Mouse (Mus musculus) gastrocnemius, postnatal 4 days (tissue): ENCODE results near the gene Olfr183. TPM values are rescaled to one million over a fixed set of nuclear protein-coding genes. Genes with fewer than 3 reads are reported as not detected.
"Not testable (repeated sequence)": the region's sequence is repeated elsewhere in the genome, so short reads cannot be mapped to it uniquely, and the experiment has no call there.

Source experiments
- DNase-seq, 2 experiments: peaks; one replicate each; pipeline ENCODE4 v3.0.0; 2021 to 2022; ENCODE audit warnings: low spot score in 2 of 2, mixed read lengths in 2 of 2
- long read RNA-seq, 2 experiments: library from polyadenylated mRNA; stranded (forward); transcript quantifications; one replicate each; pipeline ENCODE4 v2.0.0; 2021
- total RNA-seq, 2 experiments: library from RNA; stranded (reverse); gene quantifications; 2 replicates each; pipeline ENCODE4 v1.2.3; 2021

The Olfr183 gene
- not detected for total RNA-seq
- long read RNA-seq, experiment 1, result 0 reads
- long read RNA-seq, experiment 2, result 0 reads

- no peak for DNase-seq
These were observed at the start of gene Olfr183 for GRCm38 (mm10) chr16:58995057-58995456. TSS of gene Olfr183 (plus strand) at chr16:58995357.

- DNase-seq, result no peak
These were observed 12.0 kb downstream of the Olfr183 start for GRCm38 (mm10) chr16:59007146-59007545.

- DNase-seq, result no peak
These were observed 18.3 kb downstream of the Olfr183 start for GRCm38 (mm10) chr16:59013357-59014018.

- no peak for DNase-seq
These were observed 35.0 kb downstream of the Olfr183 start, which contains the start of gene Olfr186 for GRCm38 (mm10) chr16:59030191-59030590. TSS of gene Olfr186 (minus strand) at chr16:59030291.

GRCm38 (mm10) chr16:59039710-59040109, 44.6 kb downstream of the Olfr183 start, which contains the start of gene Olfr187:
TSS of gene Olfr187 (minus strand) at chr16:59039767.
- no peak for DNase-seq

- DNase-seq, result no peak
These were observed 50.7 kb downstream of the Olfr183 start for GRCm38 (mm10) chr16:59045835-59046234.

- no peak for DNase-seq
These were observed 52.4 kb downstream of the Olfr183 start for GRCm38 (mm10) chr16:59047579-59047978.

- DNase-seq, result no peak
These were observed 53.7 kb downstream of the Olfr183 start for GRCm38 (mm10) chr16:59048860-59049259.

GRCm38 (mm10) chr16:59049286-59049685, 54.1 kb downstream of the Olfr183 start:
- DNase-seq, result not testable (repeated sequence)

Other genes starting within 250 kb of the Olfr183 start
- gene Olfr172, start 232.2 kb upstream of the Olfr183 start, total RNA-seq, result not detected
- gene Olfr173, start 195.1 kb upstream of the Olfr183 start, total RNA-seq, result not detected
- not detected for gene Olfr175-ps1, start 168.6 kb upstream of the Olfr183 start, total RNA-seq
- gene Olfr177, start 120.6 kb upstream of the Olfr183 start, total RNA-seq, result not detected
- not detected for gene Olfr178, start 103.3 kb upstream of the Olfr183 start, total RNA-seq
- gene Olfr181, start 66.6 kb upstream of the Olfr183 start, total RNA-seq, result not detected
- not detected for gene Olfr180, start 66.0 kb upstream of the Olfr183 start, total RNA-seq
- not detected for gene Olfr186, start 34.9 kb downstream of the Olfr183 start, total RNA-seq
- not detected for gene Olfr187, start 44.4 kb downstream of the Olfr183 start, total RNA-seq
- not detected for gene Olfr190, start 82.6 kb downstream of the Olfr183 start, total RNA-seq
- gene Olfr191, start 94.5 kb downstream of the Olfr183 start, total RNA-seq, result not detected
- gene Olfr193, start 116.5 kb downstream of the Olfr183 start, total RNA-seq, result not detected
- not detected for gene Olfr194, start 125.7 kb downstream of the Olfr183 start, total RNA-seq
- gene Olfr195, start 151.7 kb downstream of the Olfr183 start, total RNA-seq, result not detected
- gene Olfr196, start 175.1 kb downstream of the Olfr183 start, total RNA-seq, result not detected
- not detected for gene Olfr198, start 208.2 kb downstream of the Olfr183 start, total RNA-seq
- gene Olfr199, start 224.4 kb downstream of the Olfr183 start, total RNA-seq, result not detected